Mouse (Mus musculus): ENCODE results near the gene Nub1.
"Not testable (repeated sequence)": the region's sequence is repeated elsewhere in the genome, so short reads cannot be mapped to it uniquely, and the experiment has no call there.

Gene Nub1

GRCm38 (mm10) chr5:24685366-24686093, at the start of gene Nub1:
Gene Nub1, plus strand, starts transcription at chr5:24685532.
- DNase-seq (ENCODE audit: low read depth) = peak; percentile 99

- no peak for DNase-seq (ENCODE audit: low read depth)
Observed at GRCm38 (mm10) chr5:24636987-24637386, 48.3 kb upstream of the Nub1 start.

GRCm38 (mm10) chr5:24638131-24638530, 47.2 kb upstream of the Nub1 start:
- DNase-seq (ENCODE audit: low read depth) = no peak

GRCm38 (mm10) chr5:24639081-24639480, 46.3 kb upstream of the Nub1 start:
- DNase-seq (ENCODE audit: low read depth) = no peak

- no peak for DNase-seq (ENCODE audit: low read depth)
Observed at GRCm38 (mm10) chr5:24645454-24645853, 39.9 kb upstream of the Nub1 start.

- no peak for DNase-seq (ENCODE audit: low read depth)
Observed at GRCm38 (mm10) chr5:24649231-24649630, 36.1 kb upstream of the Nub1 start.

GRCm38 (mm10) chr5:24649701-24650100, 35.6 kb upstream of the Nub1 start:
- DNase-seq (ENCODE audit: low read depth) = no peak

- DNase-seq (ENCODE audit: low read depth) = no peak
Observed at GRCm38 (mm10) chr5:24651356-24651755, 34.0 kb upstream of the Nub1 start.

- DNase-seq (ENCODE audit: low read depth) = peak; percentile 46
Observed at GRCm38 (mm10) chr5:24651768-24652752, 33.3 kb upstream of the Nub1 start.

- DNase-seq (ENCODE audit: low read depth) = no peak
Observed at GRCm38 (mm10) chr5:24652780-24653179, 32.6 kb upstream of the Nub1 start.

GRCm38 (mm10) chr5:24654491-24654890, 30.8 kb upstream of the Nub1 start:
- DNase-seq (ENCODE audit: low read depth) = no peak

GRCm38 (mm10) chr5:24657113-24657512, 28.2 kb upstream of the Nub1 start:
- DNase-seq (ENCODE audit: low read depth) = no peak

- no peak for DNase-seq (ENCODE audit: low read depth)
Observed at GRCm38 (mm10) chr5:24659708-24660423, 25.5 kb upstream of the Nub1 start.

GRCm38 (mm10) chr5:24661457-24661856, 23.9 kb upstream of the Nub1 start:
- DNase-seq (ENCODE audit: low read depth) = no peak

GRCm38 (mm10) chr5:24674238-24674637, 11.1 kb upstream of the Nub1 start:
- peak; percentile 72 for DNase-seq (ENCODE audit: low read depth)

- DNase-seq (ENCODE audit: low read depth) = no peak
Observed at GRCm38 (mm10) chr5:24681436-24681835, 3.9 kb upstream of the Nub1 start.

GRCm38 (mm10) chr5:24684578-24685365, 560 bp upstream of the Nub1 start:
- DNase-seq (ENCODE audit: low read depth) = no peak

GRCm38 (mm10) chr5:24686176-24686575, 844 bp downstream of the Nub1 start:
- peak; percentile 63 for DNase-seq (ENCODE audit: low read depth)

GRCm38 (mm10) chr5:24686671-24687420, 1.5 kb downstream of the Nub1 start:
- not testable (repeated sequence) for DNase-seq (ENCODE audit: low read depth)

GRCm38 (mm10) chr5:24687696-24688095, 2.4 kb downstream of the Nub1 start:
- peak; percentile 51 for DNase-seq (ENCODE audit: low read depth)

GRCm38 (mm10) chr5:24696704-24697103, 11.4 kb downstream of the Nub1 start:
- DNase-seq (ENCODE audit: low read depth) = no peak
